Mouse (Mus musculus) E14TG2a.4 (cell line): Measurements from ENCODE around the gene Olfr1016.

ENCODE experiments used
- CTCF ChIP-seq: conservative IDR thresholded peaks from 2 replicates; pipeline ENCODE4 v1.5.1; 2014; ENCODE audit warnings: low read length
- POU5F1 ChIP-seq: IDR thresholded peaks from 2 replicates; pipeline ENCODE4 v1.6.1; 2014; ENCODE audit warnings: low read length, borderline replicate concordance

DNA sequence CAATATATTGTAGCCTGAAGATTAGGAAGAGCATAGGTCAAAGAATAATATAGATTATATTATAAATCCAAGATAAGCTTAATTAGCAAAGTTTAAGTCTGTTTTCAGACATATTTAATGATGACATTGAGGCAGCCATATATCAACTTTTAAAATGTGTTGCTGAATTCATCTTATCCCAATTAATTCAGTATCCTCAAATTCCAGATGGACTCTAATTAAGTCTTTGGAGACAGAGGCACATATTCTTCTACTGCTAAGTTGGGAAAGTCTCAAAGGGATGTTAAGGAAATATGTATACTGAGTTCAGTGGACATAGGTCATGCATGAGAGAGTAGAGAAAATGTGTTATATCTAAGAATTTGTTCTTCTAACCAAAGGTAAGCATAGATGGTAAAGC, 20.6 kb downstream of the Olfr1016 start, which contains the start of gene Olfr1015:
- TF ChIP-seq CTCF (no peak), POU5F1 (no peak)
